Mouse (Mus musculus): ENCODE measurements around the gene BC067074. TPM values are rescaled to one million over a fixed set of nuclear protein-coding genes. Genes with fewer than 3 reads are reported as not detected.
"Not testable (repeated sequence)": the region's sequence is repeated elsewhere in the genome, so short reads cannot be mapped to it uniquely, and the experiment has no call there.

Gene BC067074
- polyA plus RNA-seq (2015; fragmentation: Nextera tagmentation; extraction: Ambion mirVana), result 3.2 and 3.9 TPM in 2 replicates

DNA sequence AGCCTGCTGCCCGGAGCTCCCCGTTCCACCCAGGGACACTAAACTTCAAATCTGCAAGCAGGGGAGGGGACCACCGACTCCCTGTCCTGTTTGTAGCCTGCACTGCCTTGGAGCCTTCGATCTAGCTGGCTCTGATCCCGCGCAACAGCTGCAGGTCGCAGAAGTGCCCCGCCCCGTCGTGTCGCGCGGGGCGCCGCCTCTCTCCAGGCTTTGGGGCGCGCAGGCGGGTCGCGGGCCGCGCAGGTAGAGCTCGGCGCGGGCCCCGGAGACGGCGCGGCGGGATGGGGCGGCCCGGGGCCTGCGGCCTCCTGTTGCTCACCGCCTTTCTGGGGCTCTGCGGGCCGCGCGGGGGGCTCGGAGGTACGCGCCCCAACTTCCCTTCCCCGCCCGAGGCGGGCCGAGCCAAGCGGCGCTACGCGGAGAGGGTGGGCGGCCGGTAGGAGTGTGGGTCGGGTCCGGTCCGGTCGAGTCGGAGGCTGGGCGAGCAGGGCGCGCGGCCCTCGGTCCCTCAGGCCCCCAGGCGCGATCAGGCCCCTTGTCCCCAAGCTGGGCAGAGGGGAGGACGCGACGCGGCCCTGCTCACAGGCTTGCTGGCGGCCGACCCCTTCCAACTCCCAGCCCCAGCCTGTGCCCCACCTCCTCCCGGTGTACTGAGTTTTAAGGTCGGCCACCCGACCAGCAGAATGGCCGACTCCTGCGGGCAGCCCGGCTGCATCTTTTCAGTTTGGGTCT lies at the start of gene BC067074:
TSS of gene BC067074 (plus strand) at position 185 of the 732 bp plus-strand sequence.
- H3K27ac ChIP-seq (ENCODE audit: low read length), result no peak within 1 kb of the TSS
- 2% methylated on average over 74 of the region's 75 CpGs for WGBS
- H3K9me3 ChIP-seq (replicated peaks; ENCODE audit: control insufficient read depth, low read length), result no peaks in the 10 kb centered on the region
- no peaks in the 10 kb centered on the region for H3K27me3 ChIP-seq (ENCODE audit: control insufficient read depth, insufficient read depth, low read length)
- H3K36me3 ChIP-seq (ENCODE audit: control insufficient read depth, insufficient read depth, low read length), result no peaks in the 10 kb centered on the region
- peak within 1 kb of the TSS; percentile 86 for H3K9ac ChIP-seq (ENCODE audit: low read length)
- H3K4me2 ChIP-seq (ENCODE audit: low read depth, low read length), result peak within 1 kb of the TSS; percentile 84
- peak within 1 kb of the TSS; percentile 64 for H3K4me3 ChIP-seq (replicated peaks; ENCODE audit: low read length)
- H3K4me1 ChIP-seq (ENCODE audit: control insufficient read depth, insufficient read depth, low read length), result peaks cover 4% of the 10 kb centered on the region; the same call in 1 of the 2 replicates
- ATAC-seq (ENCODE audit: insufficient read depth, low FRiP score), result peak; percentile 80

DNA sequence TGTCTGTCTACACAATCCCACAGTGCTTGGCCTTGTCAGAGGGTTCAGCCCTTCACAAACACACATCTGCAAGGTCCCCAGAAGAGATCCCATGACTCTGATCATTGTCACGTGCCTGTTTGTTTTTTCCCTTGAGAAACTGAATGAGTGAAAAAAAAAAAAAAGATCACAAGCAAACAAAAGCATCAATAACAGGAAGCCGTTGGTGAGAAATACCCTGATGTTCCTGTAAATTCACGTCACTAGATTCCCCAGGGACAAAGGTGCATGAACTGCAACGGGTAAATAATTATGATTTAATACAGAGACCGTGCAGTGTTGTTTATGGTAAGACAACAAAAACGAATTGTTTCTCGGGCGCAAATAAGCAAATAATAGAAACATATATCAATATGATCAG lies 47.9 kb upstream of the BC067074 start:
- Histone ChIP-seq H3K36me3 (ENCODE audit: control insufficient read depth, insufficient read depth, low read length) (no peaks in the 10 kb centered on the region), H3K4me3 (replicated peaks; ENCODE audit: low read length) (no peak overlapping the region), H3K27ac (ENCODE audit: low read length) (no peak overlapping the region), H3K27me3 (ENCODE audit: control insufficient read depth, insufficient read depth, low read length) (no peaks in the 10 kb centered on the region), H3K4me1 (ENCODE audit: control insufficient read depth, insufficient read depth, low read length) (no peaks in the 10 kb centered on the region), H3K9ac (ENCODE audit: low read length) (no peak overlapping the region), H3K9me3 (replicated peaks; ENCODE audit: control insufficient read depth, low read length) (no peaks in the 10 kb centered on the region), H3K4me2 (ENCODE audit: low read depth, low read length) (no peak overlapping the region)
- ATAC-seq (ENCODE audit: insufficient read depth, low FRiP score), result no peak
- 66% methylated on average over 8 of the region's 8 CpGs for WGBS

DNA sequence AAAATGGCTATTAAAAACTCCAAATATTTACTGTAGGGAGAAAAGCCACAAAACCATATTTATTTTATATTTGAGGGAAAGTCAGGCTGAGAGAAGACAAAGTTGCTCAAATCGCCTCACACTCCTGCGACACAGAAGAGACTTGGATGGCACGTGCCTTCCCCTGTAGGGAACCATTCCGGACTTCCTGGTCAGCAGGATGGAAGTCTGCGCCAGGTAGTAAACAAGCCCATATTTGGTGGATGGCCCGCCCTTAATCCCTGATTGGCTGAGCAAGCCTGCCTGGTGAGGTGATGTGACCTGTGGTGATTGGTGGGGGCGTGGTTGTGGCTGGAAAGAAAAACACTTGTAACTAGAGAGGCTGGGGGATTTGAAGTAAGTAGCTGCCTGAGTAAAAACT lies 40.4 kb upstream of the BC067074 start:
- H3K4me3 ChIP-seq (replicated peaks; ENCODE audit: low read length); ATAC-seq (ENCODE audit: insufficient read depth, low FRiP score); H3K36me3 ChIP-seq (ENCODE audit: control insufficient read depth, insufficient read depth, low read length); H3K27me3 ChIP-seq (ENCODE audit: control insufficient read depth, insufficient read depth, low read length); H3K9me3 ChIP-seq (replicated peaks; ENCODE audit: control insufficient read depth, low read length); H3K4me2 ChIP-seq (ENCODE audit: low read depth, low read length); H3K9ac ChIP-seq (ENCODE audit: low read length); H3K27ac ChIP-seq (ENCODE audit: low read length); H3K4me1 ChIP-seq (ENCODE audit: control insufficient read depth, insufficient read depth, low read length): not testable (repeated sequence)
- 68% methylated on average over 7 of the region's 7 CpGs for WGBS

DNA sequence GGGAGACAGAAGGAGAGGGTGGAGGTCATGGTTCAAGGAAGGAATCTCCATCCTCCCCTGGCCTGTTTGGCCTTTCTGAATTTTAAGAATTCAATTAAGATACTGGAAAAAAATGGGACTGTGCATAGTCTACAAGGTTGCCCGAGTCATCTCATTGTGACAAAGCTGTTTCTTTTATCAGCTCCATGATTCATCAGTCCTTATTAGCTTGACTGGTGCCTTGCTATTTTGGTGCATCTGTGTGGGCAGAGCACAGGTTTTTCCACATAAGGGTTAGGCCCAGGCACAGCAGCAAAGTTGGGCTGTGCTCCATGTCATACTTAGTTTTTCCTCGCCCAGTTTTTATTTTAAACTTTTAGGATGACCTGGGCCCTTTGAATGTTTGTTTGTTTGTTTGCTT lies 36.2 kb upstream of the BC067074 start:
- Histone ChIP-seq H3K4me3 (replicated peaks; ENCODE audit: low read length) (no peak overlapping the region), H3K4me1 (ENCODE audit: control insufficient read depth, insufficient read depth, low read length) (no peaks in the 10 kb centered on the region), H3K36me3 (ENCODE audit: control insufficient read depth, insufficient read depth, low read length) (no peaks in the 10 kb centered on the region), H3K4me2 (ENCODE audit: low read depth, low read length) (no peak overlapping the region), H3K9ac (ENCODE audit: low read length) (no peak overlapping the region), H3K27me3 (ENCODE audit: control insufficient read depth, insufficient read depth, low read length) (no peaks in the 10 kb centered on the region), H3K9me3 (replicated peaks; ENCODE audit: control insufficient read depth, low read length) (no peaks in the 10 kb centered on the region), H3K27ac (ENCODE audit: low read length) (no peak overlapping the region)
- 89% methylated on average over 2 of the region's 2 CpGs for WGBS
- no peak for ATAC-seq (ENCODE audit: insufficient read depth, low FRiP score)

DNA sequence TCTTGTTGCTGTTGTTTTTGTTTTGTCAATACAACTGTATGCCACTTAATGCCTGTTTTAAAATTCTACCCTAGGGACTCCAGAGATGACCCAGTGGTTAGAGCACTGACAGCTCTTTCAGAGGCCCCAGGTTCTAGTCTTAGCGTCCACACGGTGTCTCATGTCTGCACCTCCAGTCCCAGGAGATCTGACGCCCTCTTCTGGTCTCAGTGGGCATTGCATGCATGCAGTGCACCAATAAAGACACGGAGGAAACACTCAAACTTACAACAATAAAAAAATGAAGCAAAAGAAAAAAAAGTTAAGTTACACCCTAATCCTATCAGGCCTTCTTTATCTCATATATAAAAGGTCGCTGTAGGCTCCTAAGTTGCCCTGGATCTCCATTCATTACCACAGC lies 35.8 kb upstream of the BC067074 start:
- Histone ChIP-seq H3K4me3 (replicated peaks; ENCODE audit: low read length) (no peak overlapping the region), H3K27me3 (ENCODE audit: control insufficient read depth, insufficient read depth, low read length) (no peaks in the 10 kb centered on the region), H3K4me1 (ENCODE audit: control insufficient read depth, insufficient read depth, low read length) (no peaks in the 10 kb centered on the region), H3K36me3 (ENCODE audit: control insufficient read depth, insufficient read depth, low read length) (no peaks in the 10 kb centered on the region), H3K27ac (ENCODE audit: low read length) (no peak overlapping the region), H3K4me2 (ENCODE audit: low read depth, low read length) (no peak overlapping the region), H3K9me3 (replicated peaks; ENCODE audit: control insufficient read depth, low read length) (no peaks in the 10 kb centered on the region), H3K9ac (ENCODE audit: low read length) (no peak overlapping the region)
- WGBS, result 51% methylated on average over 5 of the region's 5 CpGs
- ATAC-seq (ENCODE audit: insufficient read depth, low FRiP score), result no peak

DNA sequence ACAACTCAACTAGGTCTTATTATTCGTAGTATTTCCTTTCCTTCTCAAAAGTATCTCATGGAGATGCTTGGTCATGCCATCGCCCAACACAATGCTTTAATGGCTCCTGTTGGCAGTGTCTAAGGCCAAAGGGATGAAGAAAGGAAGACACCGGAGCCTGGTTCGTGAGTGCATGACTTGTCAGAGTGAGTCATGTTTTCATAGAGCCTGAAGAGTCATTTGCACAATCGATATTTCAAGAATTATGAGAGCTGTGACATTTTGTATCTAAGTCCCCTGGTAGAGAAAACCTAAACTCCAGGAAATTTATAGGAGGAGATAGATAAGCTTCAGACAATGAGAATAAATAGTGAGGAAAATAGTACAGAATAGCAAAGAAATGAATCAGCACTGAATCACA lies 33.7 kb upstream of the BC067074 start:
- WGBS, result 84% methylated on average over 5 of the region's 5 CpGs
- no peak overlapping the region for H3K9ac ChIP-seq (ENCODE audit: low read length)
- H3K9me3 ChIP-seq (replicated peaks; ENCODE audit: control insufficient read depth, low read length), result no peaks in the 10 kb centered on the region
- no peak overlapping the region for H3K4me3 ChIP-seq (replicated peaks; ENCODE audit: low read length)
- H3K27ac ChIP-seq (ENCODE audit: low read length), result no peak overlapping the region
- no peaks in the 10 kb centered on the region for H3K4me1 ChIP-seq (ENCODE audit: control insufficient read depth, insufficient read depth, low read length)
- no peak overlapping the region for H3K4me2 ChIP-seq (ENCODE audit: low read depth, low read length)
- no peaks in the 10 kb centered on the region for H3K27me3 ChIP-seq (ENCODE audit: control insufficient read depth, insufficient read depth, low read length)
- ATAC-seq (ENCODE audit: insufficient read depth, low FRiP score), result no peak
- H3K36me3 ChIP-seq (ENCODE audit: control insufficient read depth, insufficient read depth, low read length), result no peaks in the 10 kb centered on the region

DNA sequence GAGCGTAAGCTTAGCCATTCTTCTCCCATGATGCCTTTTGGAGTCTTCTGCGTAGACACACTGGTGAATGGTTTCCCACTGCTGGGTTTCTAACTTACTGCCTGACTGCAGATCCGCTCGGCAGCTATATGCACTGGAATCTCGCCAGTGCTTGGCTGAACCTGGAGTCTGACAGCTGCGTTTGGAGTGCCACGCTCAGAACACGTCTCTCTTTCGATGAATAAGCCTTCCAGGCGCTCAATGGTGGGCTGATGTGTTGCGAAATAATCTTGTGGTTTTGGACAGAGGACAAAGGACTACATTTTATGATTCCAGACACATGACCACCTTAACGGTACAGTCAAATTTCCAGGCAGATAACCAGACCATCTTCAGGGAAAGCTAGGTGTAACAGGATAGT lies 30.1 kb upstream of the BC067074 start:
- Histone ChIP-seq H3K4me2 (ENCODE audit: low read depth, low read length) (0 out of 2 replicates have a peak overlapping the region, but pooled peaks have one; percentile 13), H3K4me1 (ENCODE audit: control insufficient read depth, insufficient read depth, low read length) (no peaks in the 10 kb centered on the region), H3K27me3 (ENCODE audit: control insufficient read depth, insufficient read depth, low read length) (no peaks in the 10 kb centered on the region), H3K4me3 (replicated peaks; ENCODE audit: low read length) (no peak overlapping the region), H3K9me3 (replicated peaks; ENCODE audit: control insufficient read depth, low read length) (no peaks in the 10 kb centered on the region), H3K9ac (ENCODE audit: low read length) (no peak overlapping the region), H3K36me3 (ENCODE audit: control insufficient read depth, insufficient read depth, low read length) (no peaks in the 10 kb centered on the region), H3K27ac (ENCODE audit: low read length) (no peak overlapping the region)
- 46% methylated on average over 12 of the region's 12 CpGs for WGBS
- ATAC-seq (ENCODE audit: insufficient read depth, low FRiP score), result no peak

DNA sequence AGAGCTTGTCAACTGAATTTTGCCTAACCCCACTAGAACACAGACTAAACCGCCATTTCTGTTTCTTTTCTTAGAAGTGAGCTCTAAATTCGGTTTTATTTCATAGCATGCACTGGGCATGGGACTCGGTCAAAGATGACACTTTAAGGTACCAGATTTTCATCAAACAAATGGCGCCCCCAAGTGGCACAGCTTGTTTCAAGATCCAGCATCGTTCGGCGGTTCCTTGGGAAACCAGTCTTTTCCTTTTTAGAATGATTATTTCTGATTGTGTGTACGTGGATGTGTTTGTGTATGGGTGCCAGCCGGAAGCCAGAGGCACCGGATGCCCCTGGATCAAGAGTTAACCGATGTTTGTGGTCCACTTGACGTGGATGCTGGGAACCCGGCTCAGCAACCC lies 27.7 kb upstream of the BC067074 start:
- no peaks in the 10 kb centered on the region for H3K9me3 ChIP-seq (replicated peaks; ENCODE audit: control insufficient read depth, low read length)
- no peak overlapping the region for H3K9ac ChIP-seq (ENCODE audit: low read length)
- H3K27ac ChIP-seq (ENCODE audit: low read length), result no peak overlapping the region
- 24% methylated on average over 13 of the region's 13 CpGs for WGBS
- H3K4me3 ChIP-seq (replicated peaks; ENCODE audit: low read length), result no peak overlapping the region
- H3K36me3 ChIP-seq (ENCODE audit: control insufficient read depth, insufficient read depth, low read length), result no peaks in the 10 kb centered on the region
- no peaks in the 10 kb centered on the region for H3K4me1 ChIP-seq (ENCODE audit: control insufficient read depth, insufficient read depth, low read length)
- no peak overlapping the region for H3K4me2 ChIP-seq (ENCODE audit: low read depth, low read length)
- H3K27me3 ChIP-seq (ENCODE audit: control insufficient read depth, insufficient read depth, low read length), result no peaks in the 10 kb centered on the region
- ATAC-seq (ENCODE audit: insufficient read depth, low FRiP score), result no peak

DNA sequence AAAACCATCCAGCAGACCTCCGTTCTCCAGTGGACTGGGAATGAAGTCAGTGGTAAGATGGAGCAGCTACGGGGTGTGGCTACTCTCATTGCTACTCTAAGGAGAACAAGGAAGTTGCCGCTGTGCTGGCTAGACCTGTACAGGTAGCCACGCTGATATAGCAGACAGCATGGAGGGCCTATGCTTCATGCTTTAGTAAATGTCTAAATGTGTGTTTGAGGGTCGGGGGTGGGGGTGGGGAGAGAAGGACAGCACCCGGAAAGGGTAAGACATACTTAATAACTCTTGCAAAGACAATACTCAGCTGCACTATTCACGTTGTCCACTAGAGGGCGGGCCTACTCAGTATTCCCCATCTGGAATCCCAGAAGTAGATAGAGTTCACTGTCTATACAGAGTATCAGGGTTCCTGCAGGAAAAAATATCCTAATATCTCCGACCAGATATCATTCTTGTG lies 26.4 kb upstream of the BC067074 start:
- ATAC-seq (ENCODE audit: insufficient read depth, low FRiP score), result no peak
- H3K27ac ChIP-seq (ENCODE audit: low read length), result no peak overlapping the region
- peak overlapping the region; percentile 39 for H3K9ac ChIP-seq (ENCODE audit: low read length)
- H3K27me3 ChIP-seq (ENCODE audit: control insufficient read depth, insufficient read depth, low read length), result no peaks in the 10 kb centered on the region
- no peaks in the 10 kb centered on the region for H3K36me3 ChIP-seq (ENCODE audit: control insufficient read depth, insufficient read depth, low read length)
- no peaks in the 10 kb centered on the region for H3K9me3 ChIP-seq (replicated peaks; ENCODE audit: control insufficient read depth, low read length)
- peak overlapping the region; percentile 44 for H3K4me2 ChIP-seq (ENCODE audit: low read depth, low read length)
- 27% methylated on average over 9 of the region's 9 CpGs for WGBS
- H3K4me3 ChIP-seq (replicated peaks; ENCODE audit: low read length), result peak overlapping the region; percentile 25; the same call in 1 of the 2 replicates
- no peaks in the 10 kb centered on the region for H3K4me1 ChIP-seq (ENCODE audit: control insufficient read depth, insufficient read depth, low read length)

All from stomach, embryonic 16.5 days (tissue).